Mouse (Mus musculus) heart, embryonic 12.5 days (tissue): ENCODE measurements at regions not wholly inside any gene's neighbourhood (a gene's known extent, or its start where the extent isn't known, plus 50 kb on each side); places are given as distances from the start of the nearest gene placed in this dataset.

Source experiments
- ATAC-seq: fragments of 200-750 bp; cut with Nextera tagmentation; 2 replicates; pipeline ENCODE4 v1.8.0; 2017; ENCODE audit warnings: moderate TSS enrichment, moderate library complexity; ENCODE audit not compliant: insufficient number of reproducible peaks, low FRiP score
- H3K27ac ChIP-seq: fragments of 300-500 bp; sonication (generic); 2 replicates; pipeline ENCODE4 v1.5.1; 2016; ENCODE audit warnings: mild to moderate bottlenecking, moderate library complexity; ENCODE audit not compliant: poor library complexity, severe bottlenecking
- H3K27me3 ChIP-seq: fragments of 300-500 bp; sonication (generic); replicated peaks from 2 replicates; pipeline ENCODE4 v1.6.1; 2016; ENCODE audit warnings: mild to moderate bottlenecking, moderate library complexity
- H3K36me3 ChIP-seq: fragments of 300-500 bp; sonication (generic); 2 replicates; pipeline ENCODE4 v1.6.1; 2016; ENCODE audit warnings: mild to moderate bottlenecking, moderate library complexity
- H3K4me1 ChIP-seq: fragments of 300-500 bp; sonication (generic); replicated peaks from 2 replicates; pipeline ENCODE4 v1.6.1; 2016; ENCODE audit warnings: mild to moderate bottlenecking
- H3K4me2 ChIP-seq: fragments of 300-500 bp; sonication (generic); 2 replicates; pipeline ENCODE4 v1.6.1; 2016; ENCODE audit warnings: mild to moderate bottlenecking, moderate library complexity
- H3K4me3 ChIP-seq: fragments of 300-500 bp; sonication (generic); 2 replicates; pipeline ENCODE4 v1.5.1; 2016; ENCODE audit warnings: mild to moderate bottlenecking
- H3K9ac ChIP-seq: fragments of 300-500 bp; sonication (generic); 2 replicates; pipeline ENCODE4 v1.6.1; 2016; ENCODE audit warnings: mild to moderate bottlenecking, moderate library complexity
- H3K9me3 ChIP-seq: fragments of 300-500 bp; sonication (generic); replicated peaks from 2 replicates; pipeline ENCODE4 v1.6.1; 2016; ENCODE audit warnings: mild to moderate bottlenecking, moderate library complexity
- WGBS: fragments of 180-500 bp; shearing (Covaris S2); methylation state at CpG from one replicate; pipeline ENCODE4 v1.1.7; 2016; 5-methylcytosine and 5-hydroxymethylcytosine counted together

- WGBS, result 75% methylated on average over 7 of the region's 7 CpGs
- H3K27me3 ChIP-seq, result no peaks in the 10 kb centered on the region
- no peak overlapping the region for H3K4me2 ChIP-seq
- ATAC-seq, result no peak
- H3K4me1 ChIP-seq, result no peaks in the 10 kb centered on the region
- no peaks in the 10 kb centered on the region for H3K36me3 ChIP-seq
- H3K9me3 ChIP-seq, result 0 out of 2 replicates have a peak, but pooled peaks cover 2% of the 10 kb centered on the region
- no peak overlapping the region for H3K4me3 ChIP-seq
- no peak overlapping the region for H3K9ac ChIP-seq
- H3K27ac ChIP-seq, result no peak overlapping the region
Measured at GRCm38 (mm10) chr3:81583387-81584027, 348.9 kb upstream of the Ctso start.

- no peaks in the 10 kb centered on the region for H3K4me1 ChIP-seq
- H3K36me3 ChIP-seq, result no peaks in the 10 kb centered on the region
- WGBS, result 42% methylated on average over 3 of the region's 3 CpGs
- H3K9me3 ChIP-seq, result 0 out of 2 replicates have a peak, but pooled peaks cover 2% of the 10 kb centered on the region
- no peak for ATAC-seq
- no peak overlapping the region for H3K4me3 ChIP-seq
- no peaks in the 10 kb centered on the region for H3K27me3 ChIP-seq
- H3K9ac ChIP-seq, result no peak overlapping the region
- H3K27ac ChIP-seq, result no peak overlapping the region
- H3K4me2 ChIP-seq, result no peak overlapping the region
Measured at GRCm38 (mm10) chr3:81589109-81589508, 343.3 kb upstream of the Ctso start.

- Histone ChIP-seq H3K4me3 (no peak overlapping the region), H3K4me2 (no peak overlapping the region), H3K4me1 (no peaks in the 10 kb centered on the region), H3K27ac (no peak overlapping the region), H3K27me3 (no peaks in the 10 kb centered on the region), H3K9me3 (no peaks in the 10 kb centered on the region), H3K36me3 (no peaks in the 10 kb centered on the region), H3K9ac (no peak overlapping the region)
- WGBS, result 35% methylated on average over 2 of the region's 2 CpGs
- no peak for ATAC-seq
Measured at GRCm38 (mm10) chr3:81629157-81629556, 303.2 kb upstream of the Ctso start.

GRCm38 (mm10) chr3:81658490-81658889 is 273.9 kb upstream of the Ctso start:
- ATAC-seq, result no peak
- H3K36me3 ChIP-seq, result no peaks in the 10 kb centered on the region
- H3K4me1 ChIP-seq, result no peaks in the 10 kb centered on the region
- no peaks in the 10 kb centered on the region for H3K9me3 ChIP-seq
- no peaks in the 10 kb centered on the region for H3K27me3 ChIP-seq
- no peak overlapping the region for H3K9ac ChIP-seq
- 54% methylated on average over 3 of the region's 3 CpGs for WGBS
- H3K4me3 ChIP-seq, result no peak overlapping the region
- H3K4me2 ChIP-seq, result no peak overlapping the region
- H3K27ac ChIP-seq, result no peak overlapping the region

GRCm38 (mm10) chr3:81661620-81662019 is 270.8 kb upstream of the Ctso start:
- H3K27ac ChIP-seq, result no peak overlapping the region
- H3K9me3 ChIP-seq, result no peaks in the 10 kb centered on the region
- H3K36me3 ChIP-seq, result no peaks in the 10 kb centered on the region
- 48% methylated on average over 1 of the region's 1 CpGs for WGBS
- no peak overlapping the region for H3K4me3 ChIP-seq
- H3K27me3 ChIP-seq, result no peaks in the 10 kb centered on the region
- H3K9ac ChIP-seq, result no peak overlapping the region
- H3K4me2 ChIP-seq, result no peak overlapping the region
- no peaks in the 10 kb centered on the region for H3K4me1 ChIP-seq
- ATAC-seq, result no peak

- H3K4me1 ChIP-seq, result no peaks in the 10 kb centered on the region
- H3K36me3 ChIP-seq, result no peaks in the 10 kb centered on the region
- no peaks in the 10 kb centered on the region for H3K9me3 ChIP-seq
- no peak overlapping the region for H3K4me2 ChIP-seq
- no peak for ATAC-seq
- H3K4me3 ChIP-seq, result no peak overlapping the region
- 27% methylated on average over 2 of the region's 2 CpGs for WGBS
- H3K27ac ChIP-seq, result no peak overlapping the region
- H3K9ac ChIP-seq, result no peak overlapping the region
- H3K27me3 ChIP-seq, result no peaks in the 10 kb centered on the region
Measured at GRCm38 (mm10) chr3:81666262-81666661, 266.1 kb upstream of the Ctso start.

- H3K27me3 ChIP-seq, result no peaks in the 10 kb centered on the region
- no peak overlapping the region for H3K4me2 ChIP-seq
- H3K36me3 ChIP-seq, result no peaks in the 10 kb centered on the region
- WGBS, result 62% methylated on average over 1 of the region's 1 CpGs
- ATAC-seq, result no peak
- no peak overlapping the region for H3K4me3 ChIP-seq
- no peaks in the 10 kb centered on the region for H3K4me1 ChIP-seq
- H3K27ac ChIP-seq, result no peak overlapping the region
- H3K9ac ChIP-seq, result no peak overlapping the region
- no peaks in the 10 kb centered on the region for H3K9me3 ChIP-seq
Measured at GRCm38 (mm10) chr3:81676570-81676969, 255.8 kb upstream of the Ctso start.

- H3K9ac ChIP-seq, result no peak overlapping the region
- H3K4me2 ChIP-seq, result no peak overlapping the region
- no peak overlapping the region for H3K27ac ChIP-seq
- H3K9me3 ChIP-seq, result no peaks in the 10 kb centered on the region
- 50% methylated on average over 1 of the region's 1 CpGs for WGBS
- no peak overlapping the region for H3K4me3 ChIP-seq
- no peak for ATAC-seq
- H3K36me3 ChIP-seq, result no peaks in the 10 kb centered on the region
- no peaks in the 10 kb centered on the region for H3K27me3 ChIP-seq
- H3K4me1 ChIP-seq, result no peaks in the 10 kb centered on the region
Measured at GRCm38 (mm10) chr3:81701974-81702697, 230.3 kb upstream of the Ctso start.

GRCm38 (mm10) chr3:81718911-81719310 is 213.5 kb upstream of the Ctso start:
- no peak overlapping the region for H3K4me2 ChIP-seq
- no peak overlapping the region for H3K4me3 ChIP-seq
- no peaks in the 10 kb centered on the region for H3K27me3 ChIP-seq
- no peaks in the 10 kb centered on the region for H3K36me3 ChIP-seq
- H3K27ac ChIP-seq, result no peak overlapping the region
- no peaks in the 10 kb centered on the region for H3K9me3 ChIP-seq
- WGBS, result 75% methylated on average over 1 of the region's 1 CpGs
- no peak overlapping the region for H3K9ac ChIP-seq
- H3K4me1 ChIP-seq, result no peaks in the 10 kb centered on the region
- no peak for ATAC-seq

- Histone ChIP-seq H3K9me3 (no peaks in the 10 kb centered on the region), H3K9ac (no peak overlapping the region), H3K27ac (no peak overlapping the region), H3K27me3 (no peaks in the 10 kb centered on the region), H3K4me2 (no peak overlapping the region), H3K36me3 (no peaks in the 10 kb centered on the region), H3K4me3 (no peak overlapping the region), H3K4me1 (no peaks in the 10 kb centered on the region)
- 60% methylated on average over 8 of the region's 8 CpGs for WGBS
- ATAC-seq, result no peak
Measured at GRCm38 (mm10) chr3:81735463-81735862, 196.9 kb upstream of the Ctso start.

GRCm38 (mm10) chr3:81736838-81737237 is 195.6 kb upstream of the Ctso start:
- ATAC-seq, result no peak
- no peaks in the 10 kb centered on the region for H3K9me3 ChIP-seq
- no peaks in the 10 kb centered on the region for H3K36me3 ChIP-seq
- H3K4me2 ChIP-seq, result no peak overlapping the region
- H3K4me1 ChIP-seq, result no peaks in the 10 kb centered on the region
- H3K4me3 ChIP-seq, result no peak overlapping the region
- no peak overlapping the region for H3K27ac ChIP-seq
- H3K9ac ChIP-seq, result no peak overlapping the region
- no peaks in the 10 kb centered on the region for H3K27me3 ChIP-seq

- no peak overlapping the region for H3K9ac ChIP-seq
- no peak overlapping the region for H3K4me3 ChIP-seq
- H3K4me2 ChIP-seq, result no peak overlapping the region
- H3K36me3 ChIP-seq, result no peaks in the 10 kb centered on the region
- H3K9me3 ChIP-seq, result no peaks in the 10 kb centered on the region
- no peak for ATAC-seq
- no peaks in the 10 kb centered on the region for H3K27me3 ChIP-seq
- WGBS, result 29% methylated on average over 5 of the region's 5 CpGs
- no peak overlapping the region for H3K27ac ChIP-seq
- H3K4me1 ChIP-seq, result no peaks in the 10 kb centered on the region
Measured at GRCm38 (mm10) chr3:81742124-81742523, 190.3 kb upstream of the Ctso start.
